Mouse (Mus musculus) cerebellum, postnatal 10 days (tissue): ENCODE measurements around the gene Gprc5c.

ENCODE experiments used
- DNase-seq, 2 experiments: peaks; one replicate each; pipeline ENCODE4 v3.0.0; 2021; ENCODE audit warnings: mixed read lengths in 2 of 2

The Gprc5c gene

GRCm38 (mm10) chr11:114850452-114851268 lies at the start of gene Gprc5c:
TSS of gene Gprc5c (plus strand) at chr11:114851152.
- DNase-seq: peak; percentile 74 to 80

- DNase-seq: no peak
Measured at GRCm38 (mm10) chr11:114801906-114802305, 49.0 kb upstream of the Gprc5c start.

- DNase-seq: no peak
Measured at GRCm38 (mm10) chr11:114802540-114803267, 48.2 kb upstream of the Gprc5c start.

GRCm38 (mm10) chr11:114803990-114804389 lies 47.0 kb upstream of the Gprc5c start:
- peak; percentile 13 to 26 for DNase-seq

GRCm38 (mm10) chr11:114807025-114807424 lies 43.9 kb upstream of the Gprc5c start:
- DNase-seq: peak in 1 of 2 experiments; percentile 35

GRCm38 (mm10) chr11:114807686-114808427 lies 43.1 kb upstream of the Gprc5c start:
- DNase-seq: peak; percentile 13 to 76

- peak in 1 of 2 experiments; percentile 56 for DNase-seq
Measured at GRCm38 (mm10) chr11:114809371-114809770, 41.6 kb upstream of the Gprc5c start.

- DNase-seq: no peak
Measured at GRCm38 (mm10) chr11:114810344-114810743, 40.6 kb upstream of the Gprc5c start.

- DNase-seq: peak; percentile 98 to 100
Measured at GRCm38 (mm10) chr11:114812731-114813240, 38.2 kb upstream of the Gprc5c start.

GRCm38 (mm10) chr11:114814873-114815592 lies 35.9 kb upstream of the Gprc5c start:
- DNase-seq: peak; percentile 76 to 80

- no peak for DNase-seq
Measured at GRCm38 (mm10) chr11:114816934-114817333, 34.0 kb upstream of the Gprc5c start.

GRCm38 (mm10) chr11:114818185-114818584 lies 32.8 kb upstream of the Gprc5c start:
- DNase-seq: no peak

GRCm38 (mm10) chr11:114819110-114819509 lies 31.8 kb upstream of the Gprc5c start:
- no peak for DNase-seq

- no peak for DNase-seq
Measured at GRCm38 (mm10) chr11:114820444-114820843, 30.5 kb upstream of the Gprc5c start.

GRCm38 (mm10) chr11:114821325-114821724 lies 29.6 kb upstream of the Gprc5c start:
- no peak for DNase-seq

- DNase-seq: peak; percentile 92 to 93
Measured at GRCm38 (mm10) chr11:114822727-114823126, 28.2 kb upstream of the Gprc5c start.

GRCm38 (mm10) chr11:114823199-114823725 lies 27.7 kb upstream of the Gprc5c start:
- DNase-seq: no peak

GRCm38 (mm10) chr11:114826686-114827085 lies 24.3 kb upstream of the Gprc5c start:
- DNase-seq: no peak

GRCm38 (mm10) chr11:114829499-114830432 lies 21.2 kb upstream of the Gprc5c start:
- peak; percentile 90 for DNase-seq

- no peak for DNase-seq
Measured at GRCm38 (mm10) chr11:114830433-114830773, 20.5 kb upstream of the Gprc5c start.

GRCm38 (mm10) chr11:114833166-114833565 lies 17.8 kb upstream of the Gprc5c start:
- no peak for DNase-seq
